Mouse (Mus musculus): ENCODE measurements around the gene Rprm.

Rprm gene

DNA sequence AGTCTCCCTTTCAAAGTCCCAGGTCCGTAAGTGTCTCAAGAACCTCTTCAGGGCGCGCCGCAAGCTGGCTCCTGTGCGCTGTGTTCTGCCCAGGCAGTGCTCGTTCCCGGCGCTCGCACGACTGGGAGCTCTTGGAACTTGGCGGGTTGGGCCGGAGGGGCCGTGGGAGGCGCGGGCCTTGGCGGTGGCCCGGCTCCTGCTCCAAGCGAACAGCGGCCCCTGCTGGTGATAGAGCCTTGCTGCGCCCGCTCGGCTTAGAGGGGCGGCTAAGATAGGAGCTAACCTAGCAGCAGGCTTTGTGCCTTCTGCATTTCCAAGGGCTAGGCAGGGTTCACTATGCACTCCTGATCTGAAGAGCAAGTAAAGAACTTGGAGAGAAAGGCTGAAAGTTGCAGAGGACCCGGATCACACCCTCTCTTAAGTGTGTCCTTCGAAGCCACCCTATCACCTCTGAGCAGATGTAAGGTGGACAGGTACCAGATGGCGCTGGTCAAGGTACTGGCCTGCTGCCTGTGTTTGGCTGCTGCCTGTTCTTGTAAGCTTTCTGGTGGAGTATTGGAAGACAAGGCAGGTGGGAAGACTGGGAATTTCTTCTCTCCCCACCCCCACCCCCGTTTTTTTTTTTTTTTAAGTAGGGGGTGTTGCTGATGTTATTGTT is at the start of gene Rprm:
Gene Rprm, minus strand, starts transcription at position 123 of the 658 bp plus-strand sequence.
- DNase-seq = peak; percentile 47

DNA sequence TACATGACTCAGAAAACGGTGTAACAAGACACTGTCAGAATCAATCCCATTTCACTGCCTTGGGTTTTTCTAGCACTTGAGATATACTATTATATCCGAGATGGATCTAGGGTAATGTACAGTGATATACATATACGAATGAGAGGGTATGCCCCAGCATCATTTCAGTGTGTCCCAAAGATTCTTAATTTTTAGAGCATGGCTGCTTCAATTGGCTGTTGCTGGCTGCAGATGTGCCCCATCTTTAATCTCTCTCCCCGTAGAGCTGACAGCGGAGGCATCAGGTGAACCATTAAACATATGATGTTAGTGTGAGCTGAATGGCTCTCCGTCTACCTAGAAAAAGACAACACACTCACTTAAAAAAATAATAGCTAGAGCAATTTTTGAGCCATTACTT is 34.0 kb upstream of the Rprm start:
- DNase-seq = no peak

DNA sequence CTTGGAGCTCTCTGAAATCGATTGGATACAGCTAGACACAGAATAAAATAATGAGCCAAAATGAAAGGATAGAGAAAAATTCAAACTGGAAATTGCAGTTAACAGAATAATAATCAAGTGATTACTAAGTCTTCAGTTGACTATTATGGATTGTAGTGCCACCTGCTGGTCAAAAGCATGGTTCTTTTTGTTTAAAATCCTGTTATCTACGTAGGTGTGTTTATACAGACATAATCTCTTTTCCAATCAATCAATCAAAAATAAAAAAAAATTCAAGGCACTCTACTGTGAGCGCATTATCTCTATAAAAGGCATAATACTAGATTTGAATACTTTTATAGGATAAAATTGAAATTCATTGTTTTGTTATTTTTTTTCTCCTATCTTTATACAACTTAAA is 33.5 kb upstream of the Rprm start:
- no peak for DNase-seq

DNA sequence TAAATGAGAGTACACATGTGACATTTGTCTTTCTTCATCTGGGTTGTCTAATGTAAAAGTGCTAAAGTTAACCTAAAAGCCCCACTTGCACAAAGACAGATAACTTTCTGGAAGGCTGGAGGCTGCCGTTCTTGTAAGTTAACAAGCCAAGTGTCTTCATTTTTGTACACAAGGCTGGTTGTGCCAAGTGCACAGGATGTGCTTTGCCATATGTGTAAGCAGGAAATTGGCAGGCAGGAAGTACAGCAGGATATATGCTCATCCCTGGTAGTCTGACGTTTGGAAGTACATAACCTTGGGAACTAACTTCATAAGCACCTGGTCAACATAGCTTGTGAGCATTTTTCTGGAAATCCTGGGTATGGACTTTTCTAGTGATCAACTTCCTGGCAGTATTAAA is 25.9 kb upstream of the Rprm start:
- no peak for DNase-seq

DNA sequence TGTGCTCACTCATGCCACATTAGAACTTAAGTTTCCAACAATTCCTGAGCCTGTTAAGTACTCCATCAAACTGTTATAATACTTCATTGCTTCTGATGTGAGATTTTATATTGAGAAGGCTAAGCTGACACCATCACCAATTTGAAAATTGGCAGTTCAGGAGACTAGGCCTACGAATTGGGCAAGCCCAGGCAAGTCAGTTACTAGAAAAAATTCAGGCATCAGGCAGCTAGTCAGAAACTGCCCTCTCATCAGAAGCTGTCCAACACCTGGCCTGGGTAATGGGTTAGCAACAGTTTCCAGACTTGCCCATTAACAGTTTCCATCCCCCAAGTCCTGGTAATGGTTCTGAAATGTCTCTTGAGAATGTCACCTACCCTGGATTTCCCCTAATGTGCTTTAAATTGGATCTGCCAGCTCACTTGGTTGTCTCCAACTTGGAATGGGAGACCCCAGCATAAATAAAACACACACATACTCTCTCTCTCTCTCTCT is 20.9 kb upstream of the Rprm start:
- DNase-seq = no peak

DNA sequence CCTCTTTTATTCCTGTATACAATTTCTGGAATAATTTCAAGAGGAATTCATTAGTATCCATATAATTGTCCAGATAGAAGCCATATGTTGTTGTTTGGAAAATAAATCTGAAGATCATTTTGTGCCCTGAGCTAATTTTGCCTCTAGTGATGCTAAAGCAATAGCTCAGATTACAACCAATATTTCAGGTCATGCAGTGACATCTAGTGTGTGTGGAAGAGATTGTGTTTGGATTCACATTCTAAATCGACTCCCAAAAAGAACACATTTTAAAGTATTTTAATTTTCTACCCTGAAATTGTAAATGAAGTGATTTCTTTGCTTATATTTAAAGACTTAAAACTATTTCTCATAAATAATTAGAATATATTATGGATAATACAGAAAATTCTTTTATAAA is 14.6 kb upstream of the Rprm start:
- no peak for DNase-seq

DNA sequence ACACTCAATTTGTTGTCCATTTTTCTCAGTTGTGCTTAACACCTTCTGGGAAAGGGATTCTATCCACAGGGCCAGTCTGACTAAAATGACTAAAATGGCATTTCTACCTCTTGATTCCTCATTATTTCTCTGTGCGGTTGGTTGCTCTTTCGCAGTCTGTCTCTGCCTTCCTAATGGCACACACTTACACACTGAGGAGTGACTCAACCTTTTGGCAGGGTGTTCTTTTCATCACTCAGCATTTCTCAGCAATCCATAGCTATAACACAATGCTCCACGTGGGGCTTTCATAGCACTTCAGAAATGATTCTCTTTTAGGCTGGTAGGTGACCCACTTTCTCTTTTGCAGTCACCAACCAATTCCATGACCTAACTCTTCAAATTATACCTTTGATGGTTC is 7.3 kb upstream of the Rprm start:
- DNase-seq = no peak

DNA sequence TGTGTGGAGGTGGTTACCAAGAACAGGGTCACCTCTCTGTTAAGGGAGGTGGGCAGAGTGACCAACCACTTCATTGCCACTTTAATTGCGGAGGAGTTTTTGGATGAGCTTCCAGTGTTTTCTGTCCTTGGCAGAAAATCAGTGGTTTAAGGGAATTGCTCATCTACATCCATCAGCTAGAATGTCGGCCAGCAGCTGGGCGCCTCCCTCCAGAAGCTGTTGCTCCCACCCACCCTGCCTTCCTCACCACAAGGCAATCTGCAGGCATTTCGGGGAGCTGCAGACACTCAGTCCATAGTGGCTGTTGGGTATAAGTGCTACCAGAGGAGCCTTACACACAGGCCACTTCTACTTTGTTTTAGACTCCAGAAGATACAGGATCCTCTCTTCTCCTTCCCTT is 902 bp upstream of the Rprm start:
- DNase-seq = no peak

DNA sequence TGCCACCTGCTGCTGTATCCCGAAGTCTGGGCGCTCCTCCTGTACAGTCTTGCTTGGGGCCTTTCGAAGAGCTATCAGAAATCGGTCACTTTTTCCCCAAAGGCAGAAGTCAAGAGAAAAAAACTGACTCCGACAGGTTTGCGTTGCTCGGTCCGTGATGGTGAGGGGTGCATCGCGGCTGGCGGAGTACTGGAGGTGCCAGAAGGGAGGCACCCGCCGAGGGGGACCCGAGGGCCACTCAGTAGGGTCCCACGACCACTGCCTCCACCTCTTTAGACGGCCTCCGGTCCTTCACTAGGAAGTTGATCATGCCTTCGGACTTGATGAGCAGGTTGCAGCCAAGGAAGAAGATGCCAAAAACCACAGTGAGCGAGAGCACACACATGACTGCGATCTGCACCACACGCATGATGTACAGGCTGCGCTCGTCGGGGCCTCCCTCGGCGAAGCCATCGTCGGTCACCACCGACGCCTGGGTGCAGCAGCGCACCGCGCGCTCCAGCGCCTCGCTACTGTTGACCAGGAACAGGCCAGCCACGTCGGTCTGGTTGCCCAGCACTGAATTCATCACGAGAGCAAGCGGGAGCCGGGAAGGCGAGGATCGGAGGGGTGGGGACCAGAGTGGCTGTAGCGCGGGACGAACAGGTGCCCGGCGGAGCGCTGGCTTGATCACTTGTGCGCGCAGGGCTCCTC is 469 bp downstream of the Rprm start:
- DNase-seq = no peak

DNA sequence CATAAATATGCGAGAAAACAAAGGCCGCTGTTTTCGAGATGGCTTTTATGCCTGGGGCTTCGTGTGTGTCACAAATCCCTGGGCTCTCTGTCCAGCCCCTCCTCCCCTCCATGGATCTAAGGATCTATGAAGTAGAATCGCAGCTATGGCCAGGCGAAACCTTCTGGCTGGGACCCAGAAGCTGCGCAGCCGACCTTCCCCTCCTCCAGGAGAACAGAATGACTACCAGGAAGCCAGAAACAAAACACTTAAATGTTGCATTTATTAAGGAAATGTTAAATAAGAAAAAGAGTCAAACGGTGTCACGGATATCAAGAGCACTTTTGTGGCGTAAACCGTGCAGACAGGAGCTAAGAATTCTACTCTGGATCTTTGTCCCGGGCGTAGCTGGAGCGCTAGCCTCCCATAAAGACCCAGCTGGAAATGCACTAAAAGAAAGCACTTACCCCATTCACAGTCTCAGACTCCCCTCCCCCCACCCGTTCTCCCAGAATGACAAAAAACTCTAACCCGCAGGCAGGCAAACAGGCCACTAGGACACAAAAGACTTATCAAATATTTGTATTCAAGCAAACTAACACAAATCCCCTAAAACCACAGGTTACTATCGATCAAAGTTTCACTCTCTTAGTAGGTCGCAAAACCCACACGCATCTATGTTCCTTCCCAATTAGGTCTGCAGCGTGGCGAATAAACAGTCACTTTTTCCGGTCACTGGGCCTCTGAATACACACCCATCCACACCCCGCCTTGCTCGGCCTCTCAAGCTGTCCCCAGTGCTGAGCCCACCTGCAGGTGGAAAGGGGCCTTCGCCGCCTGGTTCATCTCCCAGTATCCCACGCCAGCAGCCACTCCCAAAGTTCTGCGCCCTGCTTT is 1.3 kb downstream of the Rprm start:
- no peak for DNase-seq

DNA sequence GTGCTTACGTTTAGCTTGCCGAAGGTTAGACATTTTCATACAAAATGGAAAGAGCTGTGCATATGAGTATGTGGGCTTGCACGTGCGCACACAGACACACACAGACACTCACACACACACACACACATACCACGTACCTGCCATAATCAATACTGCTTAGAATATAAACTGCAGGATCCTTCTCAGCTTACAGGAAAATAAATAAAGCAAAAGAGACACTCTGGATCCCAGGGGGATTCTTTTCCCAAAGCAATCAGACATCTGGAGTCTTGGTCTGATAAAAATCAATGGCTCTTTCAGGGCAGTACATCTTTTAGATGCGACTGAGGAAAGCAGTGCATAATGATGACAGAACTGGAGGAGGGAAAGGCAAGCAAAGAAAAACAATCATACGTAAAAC is 6.4 kb downstream of the Rprm start:
- no peak for DNase-seq

DNA sequence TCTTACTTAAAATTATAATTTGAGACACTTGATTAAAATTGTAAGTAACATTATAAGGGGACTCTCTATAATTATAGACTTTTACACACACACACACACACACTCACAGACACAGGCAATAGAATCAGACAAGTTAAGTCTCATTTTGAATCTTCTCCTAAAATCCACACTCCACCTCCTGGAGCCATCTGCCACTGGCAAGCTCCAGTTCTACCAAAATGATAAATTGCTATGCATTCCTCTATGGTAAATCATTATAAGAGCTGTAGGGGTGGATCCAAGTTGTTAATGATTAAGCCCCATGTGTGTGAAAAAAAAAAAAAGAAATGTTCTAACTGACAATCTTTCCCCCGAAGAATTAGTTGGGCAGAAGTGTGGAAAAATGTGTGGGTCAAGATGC is 13.8 kb downstream of the Rprm start:
- no peak for DNase-seq

DNA sequence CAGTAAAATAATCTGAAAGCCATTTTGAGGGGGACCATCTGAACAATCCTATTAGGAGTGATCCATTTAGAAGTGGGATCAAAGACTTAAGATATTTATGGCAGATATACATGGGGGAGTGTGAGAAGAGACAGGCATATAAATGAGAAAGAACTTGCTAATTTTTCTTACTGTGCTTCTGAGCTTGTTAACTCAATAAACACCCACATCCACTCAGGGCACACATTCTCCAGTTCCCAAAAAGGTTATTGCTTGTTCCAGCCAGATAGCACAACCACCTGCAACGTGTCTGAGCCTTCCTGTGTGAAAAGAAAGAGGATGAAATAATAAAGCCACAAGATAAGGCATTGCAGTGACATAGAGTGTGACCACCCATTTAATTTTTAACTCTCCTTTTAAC is 22.9 kb downstream of the Rprm start:
- DNase-seq = no peak

DNA sequence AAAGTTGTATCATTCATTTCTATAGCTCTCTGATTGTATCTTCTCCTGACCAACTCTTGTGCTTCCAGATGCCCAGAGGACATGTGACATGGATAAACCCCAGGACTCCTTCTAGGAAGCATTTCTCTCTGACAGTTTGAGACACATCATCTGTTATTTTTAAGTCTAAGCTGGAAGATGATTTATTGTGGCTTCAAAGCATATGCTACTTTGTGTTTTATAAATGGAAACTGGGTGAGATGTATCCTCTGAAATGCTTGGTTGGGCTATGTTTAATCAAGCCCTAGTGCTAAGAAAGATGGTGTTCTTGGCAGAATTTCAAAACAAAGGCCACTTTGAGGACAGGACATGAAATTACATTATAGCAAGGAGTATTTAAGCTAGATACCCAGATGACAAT is 24.3 kb downstream of the Rprm start:
- DNase-seq = no peak
